Mouse (Mus musculus): ENCODE measurements at regions not wholly inside any gene's neighbourhood (a gene's known extent, or its start where the extent isn't known, plus 50 kb on each side); places are given as distances from the start of the nearest gene placed in this dataset.

DNA sequence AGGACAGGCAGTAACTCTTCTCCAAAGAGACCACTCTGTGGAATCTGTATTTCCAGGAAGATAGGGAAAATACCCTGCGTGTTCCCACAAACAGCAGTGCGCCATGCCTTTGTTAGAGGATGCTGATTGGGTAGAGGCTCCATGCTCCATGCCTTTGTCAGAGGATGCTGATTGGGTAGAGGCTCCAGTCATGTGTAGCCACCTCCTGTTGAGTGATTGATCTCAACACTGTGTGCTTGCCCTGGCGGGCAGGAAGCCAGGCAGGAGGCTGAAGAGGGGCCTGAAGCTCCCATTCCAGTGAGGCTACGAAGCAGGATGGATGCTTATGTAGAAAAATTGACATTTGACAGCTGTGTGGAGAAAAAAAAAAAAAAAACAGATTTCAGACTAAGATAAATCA is 131.9 kb upstream of the Prr30 start:
- DNase-seq = no peak
- TF ChIP-seq CTCF (IDR thresholded peaks at IDR 0.05) (no peak), POLR2A (IDR thresholded peaks at IDR 0.05; ENCODE audit: insufficient read depth, low read depth, low read length) (no peak), EP300 (IDR thresholded peaks at IDR 0.05; ENCODE audit: insufficient read depth, low read depth, low read length) (no peak)
- H3K4me1 ChIP-seq (ENCODE audit: control insufficient read depth, insufficient read depth, low read length) = no peaks in the 10 kb centered on the region
- H3K4me3 ChIP-seq = no peak overlapping the region
- H3K27me3 ChIP-seq (ENCODE audit: control insufficient read depth, insufficient read depth, low read length) = no peaks in the 10 kb centered on the region
- H3K36me3 ChIP-seq (ENCODE audit: control insufficient read depth, insufficient read depth, low read length) = no peaks in the 10 kb centered on the region
- WGBS = 65% methylated on average over 4 of the region's 4 CpGs
- no peaks in the 10 kb centered on the region for H3K79me2 ChIP-seq (replicated peaks; ENCODE audit: control insufficient read depth, insufficient read depth, low read length)
- H3K27ac ChIP-seq = no peak overlapping the region
- no peak overlapping the region for H3K9ac ChIP-seq (ENCODE audit: low read depth, low read length)
- intact Hi-C loops (cut with DNase I) = no loop called here

DNA sequence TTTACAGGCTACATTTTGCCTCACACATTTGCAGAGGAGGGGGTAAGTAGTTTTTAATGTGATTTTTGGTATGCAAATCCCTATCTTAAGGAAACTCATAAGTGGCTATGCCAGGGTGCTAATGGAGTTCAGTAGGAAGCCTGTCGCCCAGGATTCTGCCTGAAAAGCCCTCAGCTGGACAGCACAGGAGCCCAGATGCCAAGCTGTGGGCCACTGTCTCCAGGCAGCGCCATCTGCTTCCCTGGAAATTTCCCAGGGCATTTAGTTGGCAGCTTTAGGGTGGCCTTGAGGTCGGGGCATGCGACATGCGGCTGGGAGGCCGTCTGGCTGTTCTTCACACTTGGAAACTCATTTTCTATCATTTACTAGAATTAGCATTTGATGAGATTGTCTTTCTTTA is 127.3 kb upstream of the Prr30 start:
- no peak for DNase-seq
- Histone ChIP-seq H3K36me3 (ENCODE audit: control insufficient read depth, insufficient read depth, low read length) (no peaks in the 10 kb centered on the region), H3K27ac (no peak overlapping the region), H3K27me3 (ENCODE audit: control insufficient read depth, insufficient read depth, low read length) (no peaks in the 10 kb centered on the region), H3K79me2 (replicated peaks; ENCODE audit: control insufficient read depth, insufficient read depth, low read length) (no peaks in the 10 kb centered on the region), H3K4me3 (no peak overlapping the region), H3K4me1 (ENCODE audit: control insufficient read depth, insufficient read depth, low read length) (no peaks in the 10 kb centered on the region), H3K9ac (ENCODE audit: low read depth, low read length) (no peak overlapping the region)
- WGBS = 73% methylated on average over 6 of the region's 6 CpGs
- TF ChIP-seq POLR2A (IDR thresholded peaks at IDR 0.05; ENCODE audit: insufficient read depth, low read depth, low read length) (no peak), CTCF (IDR thresholded peaks at IDR 0.05) (no peak), EP300 (IDR thresholded peaks at IDR 0.05; ENCODE audit: insufficient read depth, low read depth, low read length) (no peak)
- intact Hi-C loops (cut with DNase I) = no loop called here

DNA sequence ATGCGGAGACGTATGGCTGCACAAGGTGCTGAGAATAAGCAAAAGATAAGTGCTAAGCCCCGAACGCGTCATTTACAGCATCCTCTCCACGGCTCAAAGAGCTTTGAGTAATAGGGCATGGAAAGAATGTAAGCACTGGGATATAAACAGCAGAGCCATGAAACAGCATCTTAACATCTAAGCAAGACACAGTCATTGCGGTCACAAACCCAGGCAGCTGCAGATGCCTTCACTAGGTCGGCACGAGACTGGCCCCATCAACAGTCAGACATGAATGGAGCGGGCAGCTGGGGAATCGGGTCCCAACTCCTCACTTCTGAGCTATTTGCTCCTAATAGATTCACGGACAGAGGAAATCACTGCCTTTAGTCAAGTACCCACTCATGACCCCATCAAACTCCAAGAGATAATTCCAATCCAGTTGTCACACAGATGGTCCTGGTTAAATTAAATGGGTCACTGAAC is 126.4 kb upstream of the Prr30 start:
- Histone ChIP-seq H3K79me2 (replicated peaks; ENCODE audit: control insufficient read depth, insufficient read depth, low read length) (no peaks in the 10 kb centered on the region), H3K36me3 (ENCODE audit: control insufficient read depth, insufficient read depth, low read length) (no peaks in the 10 kb centered on the region), H3K4me1 (ENCODE audit: control insufficient read depth, insufficient read depth, low read length) (no peaks in the 10 kb centered on the region), H3K9ac (ENCODE audit: low read depth, low read length) (no peak overlapping the region), H3K27me3 (ENCODE audit: control insufficient read depth, insufficient read depth, low read length) (no peaks in the 10 kb centered on the region), H3K27ac (no peak overlapping the region), H3K4me3 (no peak overlapping the region)
- no peak for TF ChIP-seq CTCF (IDR thresholded peaks at IDR 0.05)
- TF ChIP-seq EP300 (IDR thresholded peaks at IDR 0.05; ENCODE audit: insufficient read depth, low read depth, low read length) = no peak
- no peak for TF ChIP-seq POLR2A (IDR thresholded peaks at IDR 0.05; ENCODE audit: insufficient read depth, low read depth, low read length)
- intact Hi-C loops (cut with DNase I) = no loop called here
- DNase-seq = no peak
- WGBS = 49% methylated on average over 12 of the region's 12 CpGs

DNA sequence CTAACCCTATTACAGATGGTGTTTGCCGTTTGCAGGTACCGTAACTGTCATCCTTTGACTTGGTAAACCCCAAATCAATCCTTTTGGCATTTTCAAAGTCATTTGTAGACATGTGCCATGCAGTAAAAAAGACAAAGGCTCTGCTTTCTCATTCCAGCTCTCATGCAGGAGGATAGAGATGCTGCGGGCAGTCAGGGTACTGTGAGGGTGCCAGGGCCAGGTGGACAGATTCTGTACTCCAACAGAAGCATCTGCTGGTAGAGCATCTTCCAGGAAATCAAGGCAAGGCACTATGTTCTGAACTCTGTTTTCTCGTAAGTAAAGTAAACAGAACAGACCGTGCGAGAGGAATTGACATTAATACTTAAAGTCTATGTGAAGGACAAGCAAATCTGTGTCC is 123.2 kb upstream of the Prr30 start:
- no peak overlapping the region for H3K27ac ChIP-seq
- no peaks in the 10 kb centered on the region for H3K4me1 ChIP-seq (ENCODE audit: control insufficient read depth, insufficient read depth, low read length)
- H3K27me3 ChIP-seq (ENCODE audit: control insufficient read depth, insufficient read depth, low read length) = no peaks in the 10 kb centered on the region
- intact Hi-C loops (cut with DNase I) = no loop called here
- H3K9ac ChIP-seq (ENCODE audit: low read depth, low read length) = no peak overlapping the region
- WGBS = 94% methylated on average over 6 of the region's 6 CpGs
- DNase-seq = no peak
- no peaks in the 10 kb centered on the region for H3K36me3 ChIP-seq (ENCODE audit: control insufficient read depth, insufficient read depth, low read length)
- H3K4me3 ChIP-seq = no peak overlapping the region
- H3K79me2 ChIP-seq (replicated peaks; ENCODE audit: control insufficient read depth, insufficient read depth, low read length) = no peaks in the 10 kb centered on the region
- TF ChIP-seq POLR2A (IDR thresholded peaks at IDR 0.05; ENCODE audit: insufficient read depth, low read depth, low read length) (no peak), EP300 (IDR thresholded peaks at IDR 0.05; ENCODE audit: insufficient read depth, low read depth, low read length) (no peak), CTCF (IDR thresholded peaks at IDR 0.05) (no peak)

DNA sequence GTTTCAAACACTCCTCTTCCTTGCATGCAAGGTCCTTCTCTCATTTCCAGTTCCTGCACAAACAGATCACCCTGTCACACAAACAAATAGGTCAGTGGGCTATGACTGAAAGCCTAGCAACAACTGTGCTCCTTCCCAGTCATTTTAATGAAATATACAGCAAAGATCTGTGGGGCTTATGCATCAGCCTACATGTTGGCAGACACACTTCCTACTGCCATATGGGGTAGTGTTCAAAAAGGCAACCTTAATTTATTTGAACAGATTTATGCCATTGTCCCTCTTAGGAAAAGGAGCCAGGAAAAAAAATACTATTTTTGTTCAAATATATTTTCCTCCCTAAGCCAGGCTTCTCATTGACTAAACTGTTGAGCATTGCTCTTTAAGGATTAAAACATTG is 107.8 kb upstream of the Prr30 start:
- no peak for DNase-seq
- H3K4me3 ChIP-seq = no peak overlapping the region
- no peaks in the 10 kb centered on the region for H3K27me3 ChIP-seq (ENCODE audit: control insufficient read depth, insufficient read depth, low read length)
- H3K79me2 ChIP-seq (replicated peaks; ENCODE audit: control insufficient read depth, insufficient read depth, low read length) = no peaks in the 10 kb centered on the region
- H3K9ac ChIP-seq (ENCODE audit: low read depth, low read length) = no peak overlapping the region
- H3K27ac ChIP-seq = no peak overlapping the region
- no peaks in the 10 kb centered on the region for H3K36me3 ChIP-seq (ENCODE audit: control insufficient read depth, insufficient read depth, low read length)
- TF ChIP-seq CTCF (IDR thresholded peaks at IDR 0.05) (no peak), EP300 (IDR thresholded peaks at IDR 0.05; ENCODE audit: insufficient read depth, low read depth, low read length) (no peak), POLR2A (IDR thresholded peaks at IDR 0.05; ENCODE audit: insufficient read depth, low read depth, low read length) (no peak)
- no peaks in the 10 kb centered on the region for H3K4me1 ChIP-seq (ENCODE audit: control insufficient read depth, insufficient read depth, low read length)
- intact Hi-C loops (cut with DNase I) = no loop called here

DNA sequence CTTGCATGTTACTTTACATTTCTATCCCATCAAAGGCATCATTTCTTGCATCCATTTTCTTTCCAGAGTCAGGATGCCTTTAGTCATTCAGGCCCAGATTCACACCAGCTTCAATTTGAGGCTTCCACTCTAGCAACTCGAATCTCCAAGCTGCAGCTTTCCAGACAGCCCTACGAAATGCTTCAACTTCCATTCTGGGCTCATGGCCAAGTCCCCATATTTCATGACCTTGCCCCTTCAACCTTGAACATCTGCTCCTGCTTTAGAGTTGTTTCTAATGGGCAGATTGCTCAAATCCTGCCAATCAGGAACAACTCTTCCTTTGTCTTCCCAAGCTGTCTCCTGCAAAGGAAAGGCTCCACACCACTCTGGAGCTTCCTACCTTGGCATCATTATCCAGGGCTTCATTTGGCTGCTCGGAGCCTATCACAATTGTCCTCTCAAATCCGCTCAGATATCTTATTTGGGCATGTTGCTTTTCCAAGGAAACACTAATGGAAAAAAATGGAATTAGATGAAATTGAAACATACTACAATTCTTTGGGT is 104.4 kb upstream of the Prr30 start:
- 44% methylated on average over 4 of the region's 4 CpGs for WGBS
- Histone ChIP-seq H3K4me3 (no peak overlapping the region), H3K4me1 (ENCODE audit: control insufficient read depth, insufficient read depth, low read length) (no peaks in the 10 kb centered on the region), H3K27ac (no peak overlapping the region), H3K27me3 (ENCODE audit: control insufficient read depth, insufficient read depth, low read length) (no peaks in the 10 kb centered on the region), H3K36me3 (ENCODE audit: control insufficient read depth, insufficient read depth, low read length) (no peaks in the 10 kb centered on the region), H3K9ac (ENCODE audit: low read depth, low read length) (no peak overlapping the region), H3K79me2 (replicated peaks; ENCODE audit: control insufficient read depth, insufficient read depth, low read length) (no peaks in the 10 kb centered on the region)
- TF ChIP-seq EP300 (IDR thresholded peaks at IDR 0.05; ENCODE audit: insufficient read depth, low read depth, low read length) = no peak
- TF ChIP-seq CTCF (IDR thresholded peaks at IDR 0.05) = no peak
- TF ChIP-seq POLR2A (IDR thresholded peaks at IDR 0.05; ENCODE audit: insufficient read depth, low read depth, low read length) = no peak
- intact Hi-C loops (cut with DNase I) = no loop called here
- no peak for DNase-seq

Data from heart, adult 2 months (tissue).